Mouse (Mus musculus) kidney, embryonic 15.5 days (tissue): ENCODE data around the gene Ppm1f. TPM values are rescaled to one million over a fixed set of nuclear protein-coding genes. Genes with fewer than 3 reads are reported as not detected.
"Not testable (repeated sequence)": the region's sequence is repeated elsewhere in the genome, so short reads cannot be mapped to it uniquely, and the experiment has no call there.

Source experiments
- ATAC-seq: fragments of 200-750 bp; cut with Nextera tagmentation; replicated peaks from 2 replicates; pipeline ENCODE4 v1.8.0; 2017; ENCODE audit warnings: moderate TSS enrichment; ENCODE audit not compliant: low FRiP score
- H3K27ac ChIP-seq: fragments of 300-500 bp; sonication (generic); 2 replicates; pipeline ENCODE4 v1.5.1; 2015; ENCODE audit warnings: mild to moderate bottlenecking, inconsistent platforms
- H3K27me3 ChIP-seq: fragments of 300-500 bp; sonication (generic); 2 replicates; pipeline ENCODE4 v1.6.1; 2015; ENCODE audit warnings: inconsistent platforms
- H3K36me3 ChIP-seq: fragments of 300-500 bp; sonication (generic); 2 replicates; pipeline ENCODE4 v1.6.1; 2015; ENCODE audit warnings: inconsistent platforms
- H3K4me1 ChIP-seq: fragments of 300-500 bp; sonication (generic); 2 replicates; pipeline ENCODE4 v1.6.1; 2015; ENCODE audit warnings: inconsistent platforms
- H3K4me2 ChIP-seq: fragments of 300-500 bp; sonication (generic); 2 replicates; pipeline ENCODE4 v1.6.1; 2015; ENCODE audit warnings: moderate library complexity, mild to moderate bottlenecking, inconsistent platforms
- H3K4me3 ChIP-seq: fragments of 300-500 bp; sonication (generic); replicated peaks from 2 replicates; pipeline ENCODE4 v1.5.1; 2015; ENCODE audit warnings: mild to moderate bottlenecking, inconsistent platforms
- H3K9ac ChIP-seq: fragments of 300-500 bp; sonication (generic); 2 replicates; pipeline ENCODE4 v1.6.1; 2015; ENCODE audit warnings: mild to moderate bottlenecking, inconsistent platforms
- H3K9me3 ChIP-seq: fragments of 300-500 bp; sonication (generic); replicated peaks from 2 replicates; pipeline ENCODE4 v1.6.1; 2016; ENCODE audit warnings: inconsistent platforms
- WGBS: fragments of 180-500 bp; shearing (Covaris S2); methylation state at CpG from one replicate; pipeline ENCODE4 v1.1.7; 2015; ENCODE audit warnings: mixed read lengths; 5-methylcytosine and 5-hydroxymethylcytosine counted together
- polyA plus RNA-seq: library from polyadenylated mRNA; unstranded; fragments of >200 nt; fragmentation: Nextera tagmentation; extraction: Ambion mirVana; gene quantifications from 2 replicates; pipeline ENCODE4 v1.2.1, GENCODE M21; 2015

The Ppm1f gene
- 31.0 and 31.7 TPM in 2 replicates for polyA plus RNA-seq

- Histone ChIP-seq H3K4me2 (peak within 1 kb of the TSS; percentile 68), H3K9me3 (no peaks in the 10 kb centered on the region), H3K9ac (peak within 1 kb of the TSS; percentile 72), H3K4me3 (peak within 1 kb of the TSS; percentile 68), H3K27me3 (no peaks in the 10 kb centered on the region), H3K4me1 (peaks cover 17% of the 10 kb centered on the region), H3K36me3 (peaks cover 34% of the 10 kb centered on the region), H3K27ac (peak within 1 kb of the TSS; percentile 45)
- ATAC-seq: peak; percentile 94
- WGBS: under 1% methylated on average over 29 of the region's 29 CpGs
Measured at GRCm38 (mm10) chr16:16896382-16897055, at the start of gene Ppm1f. Gene Ppm1f (plus strand): TSS chr16:16896469.

GRCm38 (mm10) chr16:16849196-16849595 is 47.1 kb upstream of the Ppm1f start:
- ATAC-seq: no peak
- no peaks in the 10 kb centered on the region for H3K36me3 ChIP-seq
- no peaks in the 10 kb centered on the region for H3K4me1 ChIP-seq
- no peak overlapping the region for H3K27ac ChIP-seq
- no peak overlapping the region for H3K4me2 ChIP-seq
- H3K9me3 ChIP-seq: no peaks in the 10 kb centered on the region
- no peaks in the 10 kb centered on the region for H3K27me3 ChIP-seq
- no peak overlapping the region for H3K9ac ChIP-seq
- no peak overlapping the region for H3K4me3 ChIP-seq

- ATAC-seq: no peak
- H3K4me2 ChIP-seq: no peak overlapping the region
- H3K4me1 ChIP-seq: no peaks in the 10 kb centered on the region
- no peaks in the 10 kb centered on the region for H3K27me3 ChIP-seq
- no peak overlapping the region for H3K27ac ChIP-seq
- 86% methylated on average over 3 of the region's 3 CpGs for WGBS
- no peaks in the 10 kb centered on the region for H3K36me3 ChIP-seq
- H3K4me3 ChIP-seq: no peak overlapping the region
- H3K9ac ChIP-seq: no peak overlapping the region
- no peaks in the 10 kb centered on the region for H3K9me3 ChIP-seq
Measured at GRCm38 (mm10) chr16:16852411-16852810, 43.9 kb upstream of the Ppm1f start.

GRCm38 (mm10) chr16:16854836-16855235 is 41.4 kb upstream of the Ppm1f start:
- Histone ChIP-seq H3K9me3 (no peaks in the 10 kb centered on the region), H3K9ac (no peak overlapping the region), H3K27me3 (no peaks in the 10 kb centered on the region), H3K36me3 (no peaks in the 10 kb centered on the region), H3K4me1 (no peaks in the 10 kb centered on the region), H3K4me3 (no peak overlapping the region), H3K4me2 (no peak overlapping the region), H3K27ac (no peak overlapping the region)
- WGBS: 40% methylated on average over 6 of the region's 6 CpGs
- ATAC-seq: no peak

GRCm38 (mm10) chr16:16855541-16855940 is 40.7 kb upstream of the Ppm1f start:
- Histone ChIP-seq H3K4me3 (no peak overlapping the region), H3K4me1 (no peaks in the 10 kb centered on the region), H3K9ac (no peak overlapping the region), H3K9me3 (no peaks in the 10 kb centered on the region), H3K4me2 (no peak overlapping the region), H3K36me3 (no peaks in the 10 kb centered on the region), H3K27ac (no peak overlapping the region), H3K27me3 (no peaks in the 10 kb centered on the region)
- ATAC-seq: no peak
- 92% methylated on average over 1 of the region's 1 CpGs for WGBS

GRCm38 (mm10) chr16:16856054-16856453 is 40.2 kb upstream of the Ppm1f start:
- H3K4me1 ChIP-seq, H3K9ac ChIP-seq, H3K27ac ChIP-seq, ATAC-seq, H3K4me3 ChIP-seq, H3K27me3 ChIP-seq, H3K4me2 ChIP-seq, H3K9me3 ChIP-seq, H3K36me3 ChIP-seq: not testable (repeated sequence)
- 86% methylated on average over 9 of the region's 9 CpGs for WGBS

GRCm38 (mm10) chr16:16856731-16857476 is 39.4 kb upstream of the Ppm1f start:
- no peak for ATAC-seq
- WGBS: 72% methylated on average over 13 of the region's 13 CpGs

GRCm38 (mm10) chr16:16862288-16862687 is 34.0 kb upstream of the Ppm1f start:
- no peak for ATAC-seq
- WGBS: 71% methylated on average over 3 of the region's 3 CpGs
- H3K4me1 ChIP-seq: no peaks in the 10 kb centered on the region

More at GRCm38 (mm10) chr16:16856731-16857476, 39.4 kb upstream of the Ppm1f start:
- Histone ChIP-seq H3K9ac (no peak overlapping the region), H3K36me3 (no peaks in the 10 kb centered on the region), H3K4me3 (no peak overlapping the region), H3K27me3 (no peaks in the 10 kb centered on the region), H3K4me2 (no peak overlapping the region), H3K27ac (no peak overlapping the region), H3K9me3 (no peaks in the 10 kb centered on the region), H3K4me1 (no peaks in the 10 kb centered on the region)

GRCm38 (mm10) chr16:16863978-16864377 is 32.3 kb upstream of the Ppm1f start, which contains the start of gene Igll1:
Gene Igll1 (minus strand): TSS chr16:16863985.
- no peak for ATAC-seq
- Histone ChIP-seq H3K9ac (no peak within 1 kb of the TSS), H3K36me3 (no peaks in the 10 kb centered on the region), H3K4me2 (no peak within 1 kb of the TSS), H3K4me3 (no peak within 1 kb of the TSS), H3K27ac (no peak within 1 kb of the TSS), H3K9me3 (no peaks in the 10 kb centered on the region), H3K4me1 (no peaks in the 10 kb centered on the region), H3K27me3 (no peaks in the 10 kb centered on the region)
- WGBS: 74% methylated on average over 2 of the region's 2 CpGs

More at GRCm38 (mm10) chr16:16862288-16862687, 34.0 kb upstream of the Ppm1f start:
- no peak overlapping the region for H3K27ac ChIP-seq
- H3K4me3 ChIP-seq: no peak overlapping the region
- H3K27me3 ChIP-seq: no peaks in the 10 kb centered on the region
- no peak overlapping the region for H3K4me2 ChIP-seq
- no peaks in the 10 kb centered on the region for H3K36me3 ChIP-seq
- H3K9ac ChIP-seq: no peak overlapping the region
- no peaks in the 10 kb centered on the region for H3K9me3 ChIP-seq

GRCm38 (mm10) chr16:16865217-16865616 is 31.1 kb upstream of the Ppm1f start:
- H3K4me1 ChIP-seq: 0 out of 2 replicates have a peak, but pooled peaks cover 2% of the 10 kb centered on the region
- H3K27ac ChIP-seq: no peak overlapping the region
- no peaks in the 10 kb centered on the region for H3K9me3 ChIP-seq
- H3K4me3 ChIP-seq: no peak overlapping the region
- no peaks in the 10 kb centered on the region for H3K36me3 ChIP-seq
- ATAC-seq: no peak
- H3K4me2 ChIP-seq: no peak overlapping the region
- H3K9ac ChIP-seq: no peak overlapping the region
- no peaks in the 10 kb centered on the region for H3K27me3 ChIP-seq

GRCm38 (mm10) chr16:16865696-16866561 is 30.3 kb upstream of the Ppm1f start:
- H3K9ac ChIP-seq: no peak overlapping the region
- no peaks in the 10 kb centered on the region for H3K36me3 ChIP-seq
- 0 out of 2 replicates have a peak, but pooled peaks cover 3% of the 10 kb centered on the region for H3K4me1 ChIP-seq
- ATAC-seq: no peak
- H3K4me3 ChIP-seq: no peak overlapping the region
- 0 out of 2 replicates have a peak overlapping the region, but pooled peaks have one; percentile 37 for H3K27ac ChIP-seq
- no peaks in the 10 kb centered on the region for H3K27me3 ChIP-seq
- H3K4me2 ChIP-seq: no peak overlapping the region
- no peaks in the 10 kb centered on the region for H3K9me3 ChIP-seq
- 54% methylated on average over 4 of the region's 5 CpGs for WGBS

- peak overlapping the region; percentile 90 for H3K9ac ChIP-seq
- 35% methylated on average over 7 of the region's 7 CpGs for WGBS
- peaks cover 13% of the 10 kb centered on the region for H3K4me1 ChIP-seq
- peak; percentile 34; the same call in 1 of the 2 replicates for ATAC-seq
- peak overlapping the region; percentile 71 for H3K4me2 ChIP-seq
- no peaks in the 10 kb centered on the region for H3K27me3 ChIP-seq
- H3K27ac ChIP-seq: peak overlapping the region; percentile 95
- H3K4me3 ChIP-seq: peak overlapping the region; percentile 66
- H3K9me3 ChIP-seq: no peaks in the 10 kb centered on the region
- H3K36me3 ChIP-seq: peaks cover 4% of the 10 kb centered on the region
Measured at GRCm38 (mm10) chr16:16870241-16870616, 26.0 kb upstream of the Ppm1f start.
